7 mouse cellular contexts compared by ENCODE assay signal in genomic region chr4:138217441-138217840, GRCm38 (mm10). TPM values are rescaled to one million over a fixed set of nuclear protein-coding genes. Genes with fewer than 3 reads are reported as not detected.
A peak's percentile ranks its signal among the peaks of the same experiment; 100 is the strongest.
DNase-seq lines count a peak whose midpoint lies in the region; ATAC-seq and TF ChIP-seq lines count a peak whose summit lies in the region.

No protein-coding gene starts in this region.

- peaks cover 5% of the 10 kb centered on the region; the same call in 1 of the 2 replicates for H3K4me1 ChIP-seq in neural tube, embryonic 11.5 days (ENCODE audit: control insufficient read depth, insufficient read depth, low read length)
- peaks cover 40% of the 10 kb centered on the region for H3K4me1 ChIP-seq in forebrain, embryonic 13.5 days
- H3K4me1 ChIP-seq in limb, embryonic 10.5 days, result peaks cover 25% of the 10 kb centered on the region

- no peak for ATAC-seq in neural tube, embryonic 11.5 days (ENCODE audit: insufficient read depth, low FRiP score, low TSS enrichment)
- no peak; the same call in none of the 2 replicates for ATAC-seq in forebrain, embryonic 13.5 days

- peak overlapping the region; percentile 91 for H3K4me2 ChIP-seq in neural tube, embryonic 11.5 days (ENCODE audit: low read depth)
- H3K4me2 ChIP-seq in forebrain, embryonic 13.5 days, result peak overlapping the region; percentile 89
- peak overlapping the region; percentile 67 for H3K4me2 ChIP-seq in myocyte (ENCODE audit: low read depth)

- H3K27ac ChIP-seq in neural tube, embryonic 11.5 days (ENCODE audit: low read depth, low read length), result peak overlapping the region; percentile 99
- H3K27ac ChIP-seq in forebrain, embryonic 13.5 days, result peak overlapping the region; percentile 99
- H3K27ac ChIP-seq in limb, embryonic 10.5 days, result peak overlapping the region; percentile 100

- H3K27me3 ChIP-seq in neural tube, embryonic 11.5 days (ENCODE audit: control insufficient read depth, insufficient read depth, low read length), result no peaks in the 10 kb centered on the region
- H3K27me3 ChIP-seq in forebrain, embryonic 13.5 days, result no peaks in the 10 kb centered on the region
- no peaks in the 10 kb centered on the region for H3K27me3 ChIP-seq in limb, embryonic 10.5 days (ENCODE audit: low read depth, poor library complexity, severe bottlenecking)
- no peaks in the 10 kb centered on the region for H3K27me3 ChIP-seq in myocyte (ENCODE audit: control insufficient read depth, insufficient read depth, insufficient read length)

- H3K4me3 ChIP-seq in neural tube, embryonic 11.5 days (ENCODE audit: low read depth, low read length), result peak overlapping the region; percentile 99
- peak overlapping the region; percentile 99 for H3K4me3 ChIP-seq in forebrain, embryonic 13.5 days
- H3K4me3 ChIP-seq in limb, embryonic 10.5 days, result peak overlapping the region; percentile 98
- peak overlapping the region; percentile 79 for H3K4me3 ChIP-seq in myocyte

- DNase-seq in neural tube, embryonic 11.5 days (ENCODE audit: low spot score), result peak; percentile 41
- no peak for DNase-seq in neural tube, embryonic 10.5 days (ENCODE audit: extremely low spot score, low spot score)
- peak; percentile 34 for DNase-seq in adipocyte (ENCODE audit: low spot score)
- DNase-seq in limb, embryonic 10.5 days (ENCODE audit: low spot score), result no peak
- DNase-seq in cerebellum, adult 18-20 months, result no peak

- no peaks in the 10 kb centered on the region for H3K9me3 ChIP-seq in neural tube, embryonic 11.5 days (ENCODE audit: control insufficient read depth, low read length)
- no peaks in the 10 kb centered on the region for H3K9me3 ChIP-seq in forebrain, embryonic 13.5 days (replicated peaks)
- no peaks in the 10 kb centered on the region for H3K9me3 ChIP-seq in limb, embryonic 10.5 days (replicated peaks)

- H3ac ChIP-seq in myocyte (ENCODE audit: control insufficient read depth, insufficient read length), result peak overlapping the region; percentile 77

- peaks cover 3% of the 10 kb centered on the region; the same call in 1 of the 2 replicates for H3K36me3 ChIP-seq in neural tube, embryonic 11.5 days (ENCODE audit: control insufficient read depth, insufficient read depth, low read length)
- peaks cover 6% of the 10 kb centered on the region for H3K36me3 ChIP-seq in forebrain, embryonic 13.5 days (ENCODE audit: poor library complexity, severe bottlenecking)
- peaks cover 41% of the 10 kb centered on the region for H3K36me3 ChIP-seq in limb, embryonic 10.5 days
- peaks cover 7% of the 10 kb centered on the region for H3K36me3 ChIP-seq in myocyte (ENCODE audit: control insufficient read depth, insufficient read depth)

- H3K9ac ChIP-seq in neural tube, embryonic 11.5 days (ENCODE audit: low read length), result peak overlapping the region; percentile 97
- peak overlapping the region; percentile 99 for H3K9ac ChIP-seq in forebrain, embryonic 13.5 days

- H3K79me2 ChIP-seq in myocyte (ENCODE audit: control insufficient read depth, insufficient read depth), result peaks cover 51% of the 10 kb centered on the region

- TF ChIP-seq POLR2A in myocyte (IDR thresholded peaks at IDR 0.05; ENCODE audit: insufficient read length, low read depth), result no peak

- under 1% methylated on average over 34 of the region's 36 CpGs for WGBS in neural tube, embryonic 11.5 days
- under 1% methylated on average over 36 of the region's 36 CpGs for WGBS in forebrain, embryonic 13.5 days
- under 1% methylated on average over 36 of the region's 36 CpGs for WGBS in limb, embryonic 10.5 days

TF ChIP-seq in myocyte, 11 proteins besides CTCF, POLR2A, EP300 and RAD21:
- TF ChIP-seq MYOD1 (IDR thresholded peaks at IDR 0.05; ENCODE audit: control insufficient read depth in 1 of 3, insufficient read length in 2 of 3, low read depth in 2 of 3) (no peak), POLR2AphosphoS2 (IDR thresholded peaks at IDR 0.05; ENCODE audit: insufficient read length, low read depth) (peak; percentile 3)

RNA-seq across cellular contexts. Expression of gene Hp1bp3, which starts 1.3 kb away (rescaled TPM):
- polyA plus RNA-seq in neural tube, embryonic 11.5 days (2014; fragmentation: Nextera tagmentation; extraction: Ambion mirVana), result 175 TPM in 2 replicates
- 235 and 259 TPM in 2 replicates for polyA plus RNA-seq in forebrain, embryonic 13.5 days (2015; fragmentation: Nextera tagmentation; extraction: Ambion mirVana)
- polyA plus RNA-seq in limb, embryonic 10.5 days (2016; fragmentation: Nextera tagmentation; extraction: Ambion mirVana), result 134 and 163 TPM in 2 replicates
- polyA plus RNA-seq in myocyte (2012; fragmentation: generic; extraction: Trizol), result 54.7 TPM

RNA-seq across cellular contexts. Expression of gene Sh2d5, which starts 32.8 kb away (rescaled TPM):
- polyA plus RNA-seq in neural tube, embryonic 11.5 days (2014; fragmentation: Nextera tagmentation; extraction: Ambion mirVana), result 1.6 and 1.8 TPM in 2 replicates
- 2.5 and 3.0 TPM in 2 replicates for polyA plus RNA-seq in forebrain, embryonic 13.5 days (2015; fragmentation: Nextera tagmentation; extraction: Ambion mirVana)
- 2.0 and 3.5 TPM in 2 replicates for polyA plus RNA-seq in limb, embryonic 10.5 days (2016; fragmentation: Nextera tagmentation; extraction: Ambion mirVana)
- 0.08 TPM for polyA plus RNA-seq in myocyte (2012; fragmentation: generic; extraction: Trizol)

RNA-seq across cellular contexts. Expression of gene Kif17, which starts 32.8 kb away (rescaled TPM):
- polyA plus RNA-seq in neural tube, embryonic 11.5 days (2014; fragmentation: Nextera tagmentation; extraction: Ambion mirVana), result 0.37 and 0.46 TPM in 2 replicates
- polyA plus RNA-seq in forebrain, embryonic 13.5 days (2015; fragmentation: Nextera tagmentation; extraction: Ambion mirVana), result 0.59 and 0.77 TPM in 2 replicates
- polyA plus RNA-seq in limb, embryonic 10.5 days (2016; fragmentation: Nextera tagmentation; extraction: Ambion mirVana), result 0.20 and 0.99 TPM in 2 replicates
- 0.20 TPM for polyA plus RNA-seq in myocyte (2012; fragmentation: generic; extraction: Trizol)

Comparison
In these comparisons a context has a peak if more than half of its experiments do, and no peak if none do; other contexts are left out.
1. DNase-seq: peak in neural tube, embryonic 11.5 days (single experiment) and adipocyte (single experiment); none in neural tube, embryonic 10.5 days (single experiment), limb, embryonic 10.5 days (single experiment) and cerebellum, adult 18-20 months (0 of 2).
2. Peak in every context shown above with its lines, with median percentiles within 50 percentile points of each other: H3K27ac ChIP-seq, H3K4me2 ChIP-seq and H3K4me3 ChIP-seq.